Mouse (Mus musculus) spleen, adult 12 weeks (tissue): ENCODE measurements around the gene Gm10135.
"Not testable (repeated sequence)": the region's sequence is repeated elsewhere in the genome, so short reads cannot be mapped to it uniquely, and the experiment has no call there.

Experiments
- DNase-seq: peaks from one replicate; pipeline ENCODE4 v3.0.0; 2022; ENCODE audit warnings: low spot score

The Gm10135 gene

DNA sequence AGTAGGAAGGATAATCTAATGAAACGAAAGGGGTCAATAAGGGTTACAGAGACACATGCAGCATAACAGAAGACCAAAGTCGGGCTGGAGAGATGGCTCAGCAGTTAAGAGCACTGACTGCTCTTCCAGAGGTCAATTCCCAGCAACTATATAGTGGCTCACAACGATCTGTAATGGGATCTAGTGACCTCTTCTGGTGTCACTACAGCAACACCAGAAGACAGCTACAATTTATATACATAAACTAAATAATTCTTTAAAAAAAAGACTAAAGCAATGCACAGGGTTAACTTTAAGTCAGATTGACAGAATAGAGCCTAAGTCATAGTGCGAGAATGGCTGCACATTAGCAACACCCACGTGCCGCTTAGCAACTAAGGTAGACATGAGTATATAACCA, 14.4 kb downstream of the Gm10135 start:
- DNase-seq = no peak

DNA sequence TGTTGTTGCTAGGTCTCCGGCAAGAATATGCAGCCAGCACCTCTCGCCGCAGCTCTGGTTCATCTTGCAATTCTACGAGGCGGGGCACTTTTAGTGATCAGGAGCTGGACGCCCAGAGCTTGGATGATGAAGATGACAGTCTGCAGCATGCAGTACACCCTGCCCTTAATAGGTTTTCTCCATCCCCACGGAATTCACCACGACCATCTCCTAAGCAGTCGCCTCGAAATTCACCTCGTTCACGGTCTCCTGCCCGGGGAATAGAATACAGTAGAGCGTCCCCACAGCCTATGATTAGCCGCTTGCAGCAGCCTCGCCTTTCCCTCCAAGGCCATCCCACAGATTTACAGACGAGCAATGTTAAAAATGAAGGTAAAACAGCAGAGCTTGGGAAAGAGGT, 17.2 kb downstream of the Gm10135 start:
- DNase-seq = no peak

GRCm38 (mm10) chr5:72953996-72954604, 20.4 kb downstream of the Gm10135 start:
- no peak for DNase-seq

- no peak for DNase-seq
These were observed 24.2 kb downstream of the Gm10135 start for GRCm38 (mm10) chr5:72950252-72950651.

GRCm38 (mm10) chr5:72948136-72948535, 26.4 kb downstream of the Gm10135 start:
- no peak for DNase-seq

DNA sequence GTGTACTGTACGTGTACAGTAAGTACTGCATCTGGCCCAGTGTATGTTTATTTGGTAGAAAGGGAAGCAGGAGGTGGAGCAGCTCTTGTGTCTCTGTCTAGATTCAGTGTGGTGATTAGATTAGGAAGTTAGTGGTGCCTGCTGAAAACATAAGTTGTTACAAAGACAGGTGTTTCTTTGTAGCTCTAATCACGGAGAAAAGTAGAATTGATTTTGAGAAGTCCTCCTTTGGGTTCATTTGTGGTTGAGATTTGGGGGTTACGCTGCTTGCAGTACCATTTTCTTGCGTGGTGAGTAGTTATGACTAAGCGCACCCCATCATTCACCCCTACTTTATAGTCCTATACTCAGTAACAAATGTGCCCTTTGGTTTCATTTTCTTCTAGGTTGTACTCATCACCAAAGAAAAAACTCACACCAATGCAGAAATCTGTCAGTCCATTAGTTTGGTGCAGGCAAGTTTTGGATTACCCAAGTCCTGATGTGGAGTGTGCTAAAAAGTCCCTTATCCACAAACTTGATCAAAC, 33.5 kb downstream of the Gm10135 start:
- DNase-seq = no peak

GRCm38 (mm10) chr5:72939311-72939710, 35.2 kb downstream of the Gm10135 start:
- DNase-seq = no peak

- DNase-seq = not testable (repeated sequence)
These were observed 36.1 kb downstream of the Gm10135 start for GRCm38 (mm10) chr5:72938421-72938820.

- DNase-seq = no peak
These were observed 41.4 kb downstream of the Gm10135 start for GRCm38 (mm10) chr5:72933026-72933675.

DNA sequence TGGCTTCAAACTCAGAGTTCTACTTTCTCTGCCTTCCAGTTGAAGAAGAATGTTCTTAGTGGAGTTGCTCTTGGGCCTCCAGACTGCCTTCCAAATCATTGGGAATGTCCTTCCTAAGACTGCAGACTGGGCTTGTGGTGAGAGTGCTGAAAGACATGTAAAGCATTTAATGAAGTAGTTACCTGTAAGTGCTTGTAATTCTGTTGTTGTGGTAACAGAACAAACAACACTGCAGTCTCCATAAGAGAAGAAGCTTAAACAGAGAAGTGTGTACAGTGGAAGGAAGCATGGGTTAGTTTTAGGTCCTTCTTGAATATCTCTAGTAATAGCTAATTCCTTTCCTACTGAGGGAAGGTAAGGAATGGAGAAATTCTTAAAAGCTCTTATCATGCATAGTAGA, 47.4 kb downstream of the Gm10135 start:
- no peak for DNase-seq

DNA sequence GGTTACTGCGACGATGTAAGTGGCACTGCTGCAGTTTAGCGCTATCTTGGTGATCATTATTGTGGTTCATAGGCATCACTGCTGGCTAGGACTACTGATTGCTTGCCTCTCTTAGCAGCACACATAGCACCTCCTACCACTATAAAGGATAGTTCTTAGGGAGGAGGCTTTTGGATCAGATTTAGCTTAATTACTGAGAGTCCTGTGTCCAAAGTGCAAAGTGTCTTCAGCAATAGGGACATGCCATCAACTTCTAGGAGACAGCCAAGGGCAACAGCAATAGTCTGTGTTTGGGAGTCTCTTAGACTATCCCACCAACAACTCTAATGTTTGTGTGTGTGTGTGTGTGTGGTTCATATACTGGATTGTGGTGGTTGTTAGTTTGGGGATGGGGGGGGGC, 51.7 kb downstream of the Gm10135 start:
- no peak for DNase-seq

DNA sequence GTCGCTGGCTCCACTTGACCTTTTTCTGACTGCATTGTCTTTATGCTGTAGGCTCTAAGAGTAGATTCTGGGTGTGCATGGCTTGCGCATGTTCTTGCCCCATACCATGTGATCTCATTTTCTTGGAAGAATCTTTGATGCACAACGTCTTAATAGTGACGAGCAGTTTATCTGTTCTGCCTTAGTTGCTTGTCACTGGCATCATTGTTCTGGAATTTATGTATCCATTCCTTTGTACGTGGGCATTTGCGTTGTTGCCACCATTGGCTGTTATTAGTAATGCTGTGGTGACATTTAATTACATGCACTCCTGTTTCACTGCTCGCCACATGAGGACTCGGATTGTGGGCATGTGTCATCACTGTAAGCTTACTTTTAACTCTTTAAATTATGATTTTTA, 53.3 kb downstream of the Gm10135 start:
- no peak for DNase-seq

GRCm38 (mm10) chr5:72920416-72920815, 54.1 kb downstream of the Gm10135 start:
- no peak for DNase-seq

DNA sequence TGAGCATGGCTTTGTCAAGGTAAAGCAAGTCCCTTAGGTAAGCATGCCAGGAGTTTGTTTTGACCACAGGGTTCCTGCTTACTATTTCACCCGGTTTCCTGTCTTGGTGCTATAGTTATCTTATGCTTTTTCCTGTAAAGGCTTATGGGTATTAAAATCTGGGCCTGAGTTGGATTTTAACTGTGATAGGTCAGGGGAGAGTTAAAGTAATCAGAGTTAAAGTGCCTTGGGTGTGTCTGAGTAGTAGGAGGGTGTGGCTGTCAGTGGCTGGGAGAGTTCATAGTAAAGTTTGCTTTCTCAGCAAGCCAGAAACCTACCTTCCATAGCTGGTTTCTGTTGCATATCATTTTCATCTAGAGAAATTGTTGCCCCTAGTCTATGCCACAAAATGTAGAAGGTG, 57.7 kb downstream of the Gm10135 start:
- DNase-seq = no peak

DNA sequence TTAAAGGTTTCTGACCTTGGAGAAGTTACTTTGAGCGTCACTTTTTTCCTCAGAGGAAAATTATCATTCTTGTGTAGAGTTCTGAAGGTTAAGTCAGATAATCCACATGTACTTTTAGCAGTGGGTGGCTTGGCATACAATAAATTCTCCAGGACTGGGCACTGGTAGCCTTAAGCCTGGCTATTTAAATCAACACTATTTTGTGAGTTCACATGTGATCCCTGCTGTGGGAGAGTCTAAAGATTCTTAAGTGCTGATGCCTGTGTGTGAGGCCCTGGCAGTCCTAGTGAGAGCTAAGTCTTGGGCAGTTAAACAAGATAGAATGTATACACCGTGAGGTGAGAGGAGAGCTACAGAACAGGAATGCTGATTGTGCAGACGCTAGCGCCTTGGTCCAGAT, 58.5 kb downstream of the Gm10135 start:
- DNase-seq = no peak
